Mouse (Mus musculus) liver, embryonic 13.5 days (tissue): Measurements from ENCODE around the gene Sergef. TPM values are rescaled to one million over a fixed set of nuclear protein-coding genes. Genes with fewer than 3 reads are reported as not detected.

ENCODE experiments used
- ATAC-seq: fragments of 200-750 bp; cut with Nextera tagmentation; 2 replicates; pipeline ENCODE4 v1.8.0; 2017; ENCODE audit warnings: low read depth, mild to moderate bottlenecking, moderate number of reproducible peaks, moderate library complexity
- DNase-seq: peaks from one replicate; pipeline ENCODE4 v3.0.0; 2022
- H3K27ac ChIP-seq: fragments of 300-500 bp; sonication (generic); 2 replicates; pipeline ENCODE4 v1.5.1; 2015; ENCODE audit warnings: moderate library complexity, mild to moderate bottlenecking, inconsistent platforms
- H3K27me3 ChIP-seq: fragments of 300-500 bp; sonication (generic); 2 replicates; pipeline ENCODE4 v1.6.1; 2015; ENCODE audit warnings: mild to moderate bottlenecking, inconsistent platforms
- H3K36me3 ChIP-seq: fragments of 300-500 bp; sonication (generic); 2 replicates; pipeline ENCODE4 v1.6.1; 2015; ENCODE audit warnings: mild to moderate bottlenecking, inconsistent platforms
- H3K4me1 ChIP-seq: fragments of 300-500 bp; sonication (generic); replicated peaks from 2 replicates; pipeline ENCODE4 v1.6.1; 2015; ENCODE audit warnings: inconsistent platforms
- H3K4me2 ChIP-seq: fragments of 300-500 bp; sonication (generic); 2 replicates; pipeline ENCODE4 v1.6.1; 2015; ENCODE audit warnings: inconsistent platforms, mild to moderate bottlenecking, moderate library complexity
- H3K4me3 ChIP-seq: fragments of 300-500 bp; sonication (generic); replicated peaks from 2 replicates; pipeline ENCODE4 v1.5.1; 2015; ENCODE audit warnings: mild to moderate bottlenecking, inconsistent platforms
- H3K9ac ChIP-seq: fragments of 300-500 bp; sonication (generic); 2 replicates; pipeline ENCODE4 v1.6.1; 2015; ENCODE audit warnings: mild to moderate bottlenecking, inconsistent platforms
- H3K9me3 ChIP-seq: fragments of 300-500 bp; sonication (generic); replicated peaks from 2 replicates; pipeline ENCODE4 v1.6.1; 2016; ENCODE audit warnings: inconsistent platforms
- WGBS: fragments of 180-500 bp; shearing (Covaris S2); methylation state at CpG from one replicate; pipeline ENCODE4 v1.1.7; 2015; ENCODE audit not compliant: insufficient replicate concordance; 5-methylcytosine and 5-hydroxymethylcytosine counted together
- polyA plus RNA-seq: library from polyadenylated mRNA; unstranded; fragments of >200 nt; fragmentation: Nextera tagmentation; extraction: Ambion mirVana; gene quantifications from 2 replicates; pipeline ENCODE4 v1.2.1, GENCODE M21; 2015

The Sergef gene
- polyA plus RNA-seq, 1 experiment from 2014 or later: 7.5 TPM

- ATAC-seq: no peak
- H3K9me3 ChIP-seq: no peaks in the 10 kb centered on the region
Observed at GRCm38 (mm10) chr7:46554855-46555254, 84.8 kb downstream of the Sergef start.

GRCm38 (mm10) chr7:46554003-46554402 is 85.6 kb downstream of the Sergef start:
- 64% methylated on average over 7 of the region's 7 CpGs for WGBS
- Histone ChIP-seq H3K9ac (no peak overlapping the region), H3K27me3 (no peaks in the 10 kb centered on the region), H3K4me1 (peaks cover 11% of the 10 kb centered on the region), H3K4me2 (no peak overlapping the region), H3K4me3 (no peak overlapping the region), H3K36me3 (no peaks in the 10 kb centered on the region), H3K9me3 (no peaks in the 10 kb centered on the region), H3K27ac (no peak overlapping the region)
- ATAC-seq (no peak), DNase-seq (no peak)

More at GRCm38 (mm10) chr7:46554855-46555254, 84.8 kb downstream of the Sergef start:
- Histone ChIP-seq H3K27ac (no peak overlapping the region), H3K9ac (no peak overlapping the region), H3K4me3 (no peak overlapping the region), H3K36me3 (no peaks in the 10 kb centered on the region), H3K27me3 (no peaks in the 10 kb centered on the region), H3K4me2 (no peak overlapping the region), H3K4me1 (peaks cover 14% of the 10 kb centered on the region)
- 84% methylated on average over 9 of the region's 9 CpGs for WGBS
- no peak for DNase-seq

GRCm38 (mm10) chr7:46551935-46552752 is 87.5 kb downstream of the Sergef start:
- ATAC-seq (no peak), DNase-seq (no peak)
- no peak overlapping the region for H3K4me3 ChIP-seq
- H3K9ac ChIP-seq: no peak overlapping the region
- H3K4me2 ChIP-seq: no peak overlapping the region
- 65% methylated on average over 20 of the region's 20 CpGs for WGBS
- H3K36me3 ChIP-seq: no peaks in the 10 kb centered on the region
- H3K27me3 ChIP-seq: no peaks in the 10 kb centered on the region
- H3K9me3 ChIP-seq: no peaks in the 10 kb centered on the region
- H3K27ac ChIP-seq: no peak overlapping the region
- H3K4me1 ChIP-seq: peaks cover 7% of the 10 kb centered on the region

GRCm38 (mm10) chr7:46551173-46551572 is 88.4 kb downstream of the Sergef start:
- Histone ChIP-seq H3K27me3 (no peaks in the 10 kb centered on the region), H3K27ac (no peak overlapping the region), H3K9ac (no peak overlapping the region), H3K36me3 (no peaks in the 10 kb centered on the region), H3K4me3 (no peak overlapping the region), H3K4me2 (no peak overlapping the region), H3K9me3 (no peaks in the 10 kb centered on the region), H3K4me1 (peaks cover 16% of the 10 kb centered on the region)
- WGBS: 77% methylated on average over 7 of the region's 7 CpGs
- DNase-seq: no peak
- no peak for ATAC-seq

GRCm38 (mm10) chr7:46548124-46548523 is 91.5 kb downstream of the Sergef start:
- no peak for DNase-seq
- H3K9ac ChIP-seq: no peak overlapping the region
- no peaks in the 10 kb centered on the region for H3K27me3 ChIP-seq
- H3K4me3 ChIP-seq: no peak overlapping the region
- H3K4me1 ChIP-seq: peaks cover 27% of the 10 kb centered on the region
- no peaks in the 10 kb centered on the region for H3K9me3 ChIP-seq
- ATAC-seq: no peak
- 77% methylated on average over 3 of the region's 3 CpGs for WGBS
- no peak overlapping the region for H3K4me2 ChIP-seq
- no peak overlapping the region for H3K27ac ChIP-seq
- no peaks in the 10 kb centered on the region for H3K36me3 ChIP-seq

- H3K4me3 ChIP-seq: no peak overlapping the region
- peaks cover 27% of the 10 kb centered on the region for H3K4me1 ChIP-seq
- WGBS: 64% methylated on average over 3 of the region's 3 CpGs
- no peak for ATAC-seq
- no peak for DNase-seq
- no peaks in the 10 kb centered on the region for H3K27me3 ChIP-seq
- H3K27ac ChIP-seq: no peak overlapping the region
- H3K9me3 ChIP-seq: no peaks in the 10 kb centered on the region
- no peak overlapping the region for H3K4me2 ChIP-seq
- no peak overlapping the region for H3K9ac ChIP-seq
- H3K36me3 ChIP-seq: no peaks in the 10 kb centered on the region
Observed at GRCm38 (mm10) chr7:46547642-46548041, 92.0 kb downstream of the Sergef start.

- no peaks in the 10 kb centered on the region for H3K27me3 ChIP-seq
- peak overlapping the region; percentile 24; the same call in 1 of the 2 replicates for H3K27ac ChIP-seq
- no peaks in the 10 kb centered on the region for H3K36me3 ChIP-seq
- H3K9me3 ChIP-seq: no peaks in the 10 kb centered on the region
- H3K4me1 ChIP-seq: peaks cover 27% of the 10 kb centered on the region
- no peak overlapping the region for H3K4me2 ChIP-seq
- WGBS: 5% methylated on average over 4 of the region's 4 CpGs
- no peak overlapping the region for H3K4me3 ChIP-seq
- H3K9ac ChIP-seq: no peak overlapping the region
- DNase-seq (peak; percentile 20), ATAC-seq (peak; percentile 68)
Observed at GRCm38 (mm10) chr7:46546539-46546938, 93.1 kb downstream of the Sergef start.

GRCm38 (mm10) chr7:46544195-46544641 is 95.4 kb downstream of the Sergef start:
- Histone ChIP-seq H3K4me3 (no peak overlapping the region), H3K36me3 (no peaks in the 10 kb centered on the region), H3K9ac (no peak overlapping the region), H3K9me3 (no peaks in the 10 kb centered on the region), H3K4me2 (no peak overlapping the region), H3K27ac (no peak overlapping the region), H3K27me3 (no peaks in the 10 kb centered on the region), H3K4me1 (peaks cover 27% of the 10 kb centered on the region)
- WGBS: 57% methylated on average over 12 of the region's 12 CpGs
- DNase-seq (no peak), ATAC-seq (no peak)

GRCm38 (mm10) chr7:46542117-46542516 is 97.5 kb downstream of the Sergef start:
- no peaks in the 10 kb centered on the region for H3K36me3 ChIP-seq
- no peak overlapping the region for H3K4me2 ChIP-seq
- H3K27ac ChIP-seq: no peak overlapping the region
- 72% methylated on average over 3 of the region's 3 CpGs for WGBS
- peaks cover 19% of the 10 kb centered on the region for H3K4me1 ChIP-seq
- no peaks in the 10 kb centered on the region for H3K27me3 ChIP-seq
- DNase-seq: no peak
- no peak overlapping the region for H3K4me3 ChIP-seq
- no peak for ATAC-seq
- no peak overlapping the region for H3K9ac ChIP-seq
- H3K9me3 ChIP-seq: no peaks in the 10 kb centered on the region

GRCm38 (mm10) chr7:46540616-46541015 is 99.0 kb downstream of the Sergef start:
- Histone ChIP-seq H3K9ac (no peak overlapping the region), H3K27ac (no peak overlapping the region), H3K9me3 (no peaks in the 10 kb centered on the region), H3K4me1 (peaks cover 6% of the 10 kb centered on the region), H3K27me3 (no peaks in the 10 kb centered on the region), H3K36me3 (no peaks in the 10 kb centered on the region), H3K4me2 (no peak overlapping the region), H3K4me3 (no peak overlapping the region)
- no peak for ATAC-seq
- DNase-seq: no peak
- WGBS: 22% methylated on average over 1 of the region's 1 CpGs

- H3K9me3 ChIP-seq: no peaks in the 10 kb centered on the region
- 47% methylated on average over 9 of the region's 9 CpGs for WGBS
- no peaks in the 10 kb centered on the region for H3K27me3 ChIP-seq
- H3K27ac ChIP-seq: no peak overlapping the region
- no peaks in the 10 kb centered on the region for H3K4me1 ChIP-seq
- no peak overlapping the region for H3K4me3 ChIP-seq
- H3K4me2 ChIP-seq: no peak overlapping the region
- DNase-seq (no peak), ATAC-seq (no peak)
- H3K9ac ChIP-seq: no peak overlapping the region
- H3K36me3 ChIP-seq: no peaks in the 10 kb centered on the region
Observed at GRCm38 (mm10) chr7:46536456-46537097, 103.0 kb downstream of the Sergef start.
